Mouse (Mus musculus): ENCODE measurements around the gene Cdh18.
"Not testable (repeated sequence)": the region's sequence is repeated elsewhere in the genome, so short reads cannot be mapped to it uniquely, and the experiment has no call there.

Cdh18 gene

GRCm38 (mm10) chr15:22969424-22969823 lies 420.6 kb downstream of the Cdh18 start:
- DNase-seq = no peak

- no peak for DNase-seq
Observed at GRCm38 (mm10) chr15:22980136-22980535, 431.3 kb downstream of the Cdh18 start.

DNA sequence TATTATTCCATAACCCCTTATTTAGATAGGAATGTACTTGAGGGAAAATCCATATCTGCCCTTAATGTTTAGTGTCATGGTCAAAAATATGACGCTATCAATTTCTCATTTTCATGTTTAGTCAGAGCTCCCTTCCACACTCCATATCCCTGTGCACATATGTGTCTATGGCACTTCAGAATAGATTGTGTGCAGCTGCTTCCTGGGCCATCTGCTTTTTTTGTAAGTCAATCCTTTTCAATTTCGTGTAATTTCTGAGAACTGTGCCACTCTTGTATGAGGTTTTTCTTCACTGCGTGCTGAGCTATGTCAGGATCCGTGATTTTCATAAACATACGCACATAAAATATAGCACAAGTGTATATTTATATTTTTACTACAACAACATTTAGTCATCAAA lies 435.8 kb downstream of the Cdh18 start:
- DNase-seq = no peak

DNA sequence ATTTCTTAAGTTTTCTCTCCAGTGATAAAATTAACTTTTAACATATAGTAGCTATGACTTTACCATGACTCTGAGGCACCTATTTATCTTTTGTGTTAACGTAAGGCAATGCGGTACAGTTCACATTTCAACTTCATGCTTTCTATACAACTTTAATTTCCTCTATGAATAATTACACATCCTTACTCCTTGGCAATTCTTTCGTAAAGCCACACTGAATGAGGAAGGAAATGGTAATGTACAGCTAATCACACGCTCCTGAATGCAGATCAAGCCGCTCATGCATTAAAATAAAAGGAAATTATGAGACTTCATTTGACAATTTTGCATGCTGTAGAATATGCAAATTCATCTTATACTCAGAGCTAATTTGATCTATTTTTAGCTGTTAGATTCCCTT lies 467.9 kb downstream of the Cdh18 start:
- DNase-seq = no peak

GRCm38 (mm10) chr15:23021151-23021550 lies 472.3 kb downstream of the Cdh18 start:
- DNase-seq = no peak

GRCm38 (mm10) chr15:23022635-23023034 lies 473.8 kb downstream of the Cdh18 start:
- no peak for DNase-seq

DNA sequence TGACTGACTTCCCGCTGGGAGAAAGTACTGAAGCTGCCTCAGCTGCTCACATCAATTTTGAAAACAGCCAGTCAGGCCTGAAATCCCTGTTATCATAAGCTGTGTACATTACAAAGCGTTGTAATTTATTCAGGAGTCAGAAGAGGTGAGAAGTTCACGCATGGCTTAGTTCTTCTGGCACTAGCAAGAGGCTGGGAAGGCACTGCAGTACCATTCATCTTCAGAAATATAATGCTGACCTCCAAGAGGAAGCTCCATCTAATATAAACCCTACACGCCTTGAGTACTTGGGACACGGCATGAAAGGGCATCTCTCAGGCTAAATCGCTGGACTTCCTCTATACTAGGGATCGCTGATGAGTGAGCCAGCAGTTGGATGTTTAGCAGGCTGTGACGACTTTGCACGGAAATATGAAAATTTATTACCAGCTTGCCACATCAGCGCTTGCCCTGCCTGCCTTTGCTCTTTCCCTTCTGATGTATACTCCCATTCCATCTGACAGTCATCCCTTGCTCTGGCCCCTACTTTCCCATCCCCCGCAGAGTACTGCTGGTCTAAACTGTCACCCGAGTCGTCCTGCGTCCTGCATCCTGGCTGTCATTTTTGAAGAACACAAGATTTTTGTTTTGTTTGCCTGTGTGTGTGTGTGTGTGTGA lies 486.9 kb downstream of the Cdh18 start:
- DNase-seq = peak; percentile 6

GRCm38 (mm10) chr15:23036208-23037065 lies 487.6 kb downstream of the Cdh18 start:
- peak; percentile 67 for DNase-seq

GRCm38 (mm10) chr15:23037561-23037960 lies 488.7 kb downstream of the Cdh18 start:
- DNase-seq = no peak

- no peak for DNase-seq
Observed at GRCm38 (mm10) chr15:23046127-23046785, 497.4 kb downstream of the Cdh18 start.

- no peak for DNase-seq
Observed at GRCm38 (mm10) chr15:23052006-23052405, 503.2 kb downstream of the Cdh18 start.

DNA sequence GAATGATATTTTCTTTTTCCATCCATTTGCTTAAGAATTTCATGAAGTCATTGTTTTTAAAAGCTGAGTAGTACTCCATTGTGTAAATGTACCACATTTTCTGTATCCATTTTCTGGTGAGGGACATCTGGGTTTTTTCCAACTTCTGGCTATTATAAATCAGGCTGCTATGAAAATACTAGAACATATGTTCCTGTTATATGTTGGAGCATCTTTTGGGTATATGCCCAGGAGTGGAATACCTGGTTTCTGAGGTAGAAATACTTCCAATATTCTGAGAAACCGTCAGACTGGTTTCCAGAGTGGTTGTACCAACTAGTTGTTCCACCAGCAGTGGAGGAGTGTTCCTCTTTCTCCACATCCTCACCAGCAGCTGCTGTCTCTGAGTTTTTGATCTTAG lies 536.5 kb downstream of the Cdh18 start:
- DNase-seq = not testable (repeated sequence)

- DNase-seq = no peak
Observed at GRCm38 (mm10) chr15:23087535-23087934, 538.7 kb downstream of the Cdh18 start.

DNA sequence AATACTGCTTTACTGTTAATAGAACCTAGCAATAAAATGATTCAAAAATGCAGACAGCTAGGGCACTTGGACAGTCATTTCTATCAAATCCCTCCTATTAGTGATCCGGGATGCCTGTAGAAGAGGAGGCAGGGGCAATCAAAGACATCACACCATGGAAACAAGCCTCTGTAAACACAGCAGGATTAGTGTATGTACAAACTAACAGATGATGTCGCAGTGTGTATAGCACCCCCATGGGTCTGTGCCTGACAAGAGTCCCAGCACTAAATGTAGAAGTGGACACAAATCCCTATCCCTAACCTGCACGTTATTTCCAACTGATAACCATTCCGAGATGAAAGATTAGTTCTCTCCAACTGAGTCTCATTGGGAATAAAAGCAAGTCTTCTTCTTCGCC lies 547.8 kb downstream of the Cdh18 start:
- no peak for DNase-seq

- DNase-seq = no peak
Observed at GRCm38 (mm10) chr15:23104668-23105380, 556.0 kb downstream of the Cdh18 start.

DNA sequence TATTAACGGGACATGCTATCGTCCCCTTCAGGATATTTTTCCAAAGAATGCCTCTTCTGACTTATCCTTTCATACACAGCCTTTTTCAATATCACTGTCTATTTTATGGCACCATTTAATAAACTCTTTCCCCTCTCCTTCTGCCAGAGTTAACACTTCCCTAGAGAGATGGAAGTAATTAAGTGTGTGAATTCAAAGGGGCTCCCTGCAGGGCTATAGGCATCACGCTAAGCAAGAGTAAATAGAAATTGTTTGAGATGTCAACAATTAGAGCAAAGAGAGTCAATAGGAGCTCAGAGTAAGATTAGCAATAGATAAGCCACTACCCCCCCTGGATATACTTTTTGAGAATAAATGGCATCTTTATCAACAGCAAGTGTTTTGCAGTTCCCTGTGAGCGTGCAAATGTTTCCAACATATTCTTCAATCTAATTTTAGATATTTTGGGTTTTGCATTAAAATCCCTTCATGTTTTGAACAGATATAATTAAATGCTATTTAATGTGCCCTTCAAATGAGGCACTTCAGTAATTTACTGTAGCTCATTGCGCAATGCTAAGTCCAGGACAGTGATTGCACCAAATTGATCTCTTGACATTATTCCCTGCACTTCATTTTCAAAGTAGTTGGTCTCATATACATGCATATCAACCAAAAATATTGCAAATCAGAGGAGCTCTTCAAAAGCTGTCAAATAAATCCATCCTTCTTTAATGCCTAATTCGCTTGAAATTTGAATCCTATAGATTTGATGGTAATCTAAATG lies 586.3 kb downstream of the Cdh18 start:
- no peak for DNase-seq

DNA sequence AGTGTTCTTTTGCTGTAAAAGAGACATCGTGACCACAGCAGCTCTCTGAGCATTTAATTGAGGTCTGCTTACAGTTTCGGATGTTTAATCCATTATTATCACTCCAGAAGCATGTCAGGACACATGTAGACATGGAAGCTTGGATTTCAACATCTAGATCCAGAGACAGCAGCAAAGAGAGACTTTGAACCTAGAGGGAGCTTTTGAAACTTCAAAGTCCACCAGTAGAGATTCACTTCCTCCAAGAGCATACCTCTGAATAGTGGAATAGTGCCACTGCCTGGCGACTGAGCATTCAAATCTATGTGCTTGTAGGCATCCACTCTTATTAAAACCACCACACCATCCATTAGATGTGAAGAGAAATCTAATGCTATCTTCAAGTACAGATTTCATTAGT lies 588.1 kb downstream of the Cdh18 start:
- DNase-seq = no peak

GRCm38 (mm10) chr15:23142907-23143306 lies 594.1 kb downstream of the Cdh18 start:
- not testable (repeated sequence) for DNase-seq

DNA sequence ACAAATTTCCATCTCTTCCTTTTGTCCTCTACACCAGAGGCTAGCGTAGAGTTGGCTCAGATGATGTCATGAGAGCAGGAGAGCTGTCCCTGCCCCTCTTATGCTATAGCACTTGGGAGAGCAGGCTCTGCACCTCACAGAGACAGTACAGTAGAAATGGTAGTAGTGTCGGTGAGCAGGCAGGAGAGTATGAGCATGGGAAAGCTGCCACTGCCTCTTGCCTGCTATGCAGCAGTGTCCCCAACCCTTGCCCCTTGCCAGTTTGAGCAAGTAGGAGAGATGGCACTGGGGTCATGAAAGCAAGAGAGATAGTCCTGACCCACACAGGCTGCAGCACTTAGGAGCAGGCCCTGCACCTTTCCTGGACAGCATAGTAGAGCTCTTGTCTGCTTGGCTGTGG lies 607.1 kb downstream of the Cdh18 start:
- no peak for DNase-seq

GRCm38 (mm10) chr15:23164869-23165268 lies 616.0 kb downstream of the Cdh18 start:
- DNase-seq = no peak

DNA sequence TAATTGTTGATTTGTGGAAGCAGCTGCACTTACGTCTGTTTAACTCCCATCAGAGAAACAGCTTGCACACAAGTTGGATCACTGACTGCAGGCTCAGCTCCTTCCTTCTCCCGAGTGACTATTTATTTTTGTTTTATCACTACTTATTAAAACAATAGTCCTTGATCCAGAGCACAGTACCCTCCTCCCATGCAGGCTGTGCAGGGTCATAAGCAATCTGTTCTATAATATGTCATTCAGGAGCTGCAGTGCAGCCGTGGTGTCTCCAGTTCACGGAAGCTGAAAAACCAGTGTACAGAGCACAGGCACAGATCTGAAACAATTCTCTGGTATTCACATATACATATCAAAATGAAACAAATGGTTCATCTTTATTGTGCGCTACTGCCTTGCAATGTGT lies 625.8 kb downstream of the Cdh18 start:
- DNase-seq = no peak

GRCm38 (mm10) chr15:23212068-23212467 lies 663.2 kb downstream of the Cdh18 start:
- DNase-seq = no peak
